Comparison of ENCODE assay signal across 8 mouse cellular contexts in the genomic region with DNA sequence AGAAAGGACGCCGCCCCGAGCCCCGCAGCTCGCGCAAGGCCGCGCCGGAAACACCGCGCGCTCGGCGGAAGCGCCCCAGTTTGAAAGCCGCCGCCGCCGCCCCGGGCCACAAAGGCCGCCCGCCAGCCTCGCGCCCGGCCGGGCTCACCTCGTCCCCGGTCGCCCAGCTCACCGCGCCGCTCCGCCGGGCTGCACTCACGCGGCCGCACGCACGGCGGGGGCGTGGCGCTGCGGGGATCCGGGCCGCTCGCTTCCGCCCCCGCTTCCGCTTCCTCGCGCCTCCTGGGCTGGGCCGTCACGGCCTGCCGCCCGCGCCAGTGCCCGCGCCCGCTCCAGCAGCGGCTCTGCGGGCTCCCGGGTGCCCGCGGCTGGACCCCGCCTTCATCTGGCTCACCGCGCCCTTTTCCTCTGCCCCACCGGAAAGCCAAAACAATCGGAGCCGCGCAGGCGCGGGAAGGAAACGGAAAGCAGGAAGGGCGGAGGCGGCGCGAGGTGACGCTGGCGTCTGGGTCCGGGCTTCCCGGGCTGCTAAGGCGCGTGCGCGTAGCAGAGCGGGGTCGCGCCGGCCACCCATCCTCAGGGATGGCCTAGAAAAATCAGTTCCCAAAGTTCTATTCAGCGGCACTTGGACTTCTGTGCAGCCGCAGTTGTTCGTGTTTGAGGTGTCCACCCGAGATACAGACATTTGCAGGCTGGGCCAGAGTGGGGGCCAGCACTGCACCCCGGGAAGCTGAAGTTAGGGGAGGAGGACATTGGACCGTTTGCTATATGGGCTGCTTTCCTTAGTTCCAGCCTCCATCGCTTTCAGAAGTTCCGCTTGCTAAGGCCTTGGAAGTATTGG. TPM values are rescaled to one million over a fixed set of nuclear protein-coding genes. Genes with fewer than 3 reads are reported as not detected.
DNase-seq lines count a peak whose midpoint lies in the region; ATAC-seq lines count a peak whose summit lies in the region.

A gene (minus strand): TSS at position 503 of the 841 bp plus-strand sequence.

- DNase-seq in Muller cell, postnatal 12 days (ENCODE audit: inconsistent ontology term): peak; percentile 97
- DNase-seq in cerebellum, adult 9-11 months: peak; percentile 97
- peak; percentile 88 to 94 for DNase-seq in frontal cortex, postnatal 10 days (ENCODE audit: low spot score in 2 of 2)
- DNase-seq in layer of hippocampus, postnatal 25 days (ENCODE audit: extremely low spot score in 1 of 2, low spot score in 1 of 2): peak; percentile 85 to 96
- DNase-seq in lung, postnatal 25 days (ENCODE audit: low spot score): peak; percentile 96
- DNase-seq in retina, embryonic 14.5 days (ENCODE audit: low spot score): peak; percentile 95
- peak; percentile 94 for DNase-seq in thymus, postnatal 4 days

- H3K4me2 ChIP-seq in hindbrain, embryonic 13.5 days: peak within 1 kb of the TSS; percentile 82

- no peaks in the 10 kb centered on the region for H3K27me3 ChIP-seq in hindbrain, embryonic 13.5 days

- WGBS in hindbrain, embryonic 13.5 days: under 1% methylated on average over 96 of the region's 98 CpGs

- H3K4me3 ChIP-seq in hindbrain, embryonic 13.5 days: peak within 1 kb of the TSS; percentile 82

- ATAC-seq in hindbrain, embryonic 13.5 days (ENCODE audit: low FRiP score): peak; percentile 95

- H3K9me3 ChIP-seq in hindbrain, embryonic 13.5 days: no peaks in the 10 kb centered on the region

- peak within 1 kb of the TSS; percentile 99 for H3K27ac ChIP-seq in hindbrain, embryonic 13.5 days

- peaks cover 35% of the 10 kb centered on the region for H3K4me1 ChIP-seq in hindbrain, embryonic 13.5 days (replicated peaks)

- H3K36me3 ChIP-seq in hindbrain, embryonic 13.5 days: no peaks in the 10 kb centered on the region

- peak within 1 kb of the TSS; percentile 91 for H3K9ac ChIP-seq in hindbrain, embryonic 13.5 days

RNA-seq across cellular contexts. Expression of the gene that starts here (rescaled TPM):
- polyA plus RNA-seq in hindbrain, embryonic 13.5 days (2015; fragmentation: Nextera tagmentation; extraction: Ambion mirVana): 28.1 and 33.0 TPM in 2 replicates
- total RNA-seq in layer of hippocampus, postnatal 25 days (2021): 10 to 100 TPM; 49.0 to 53.0 TPM

Comparison
In these comparisons a context has a peak if more than half of its experiments do, and no peak if none do; other contexts are left out.
1. Peak in every context shown above with its lines: DNase-seq, ATAC-seq, H3K4me3 ChIP-seq and H3K27ac ChIP-seq.